Mouse (Mus musculus) midbrain, embryonic 16.5 days (tissue): ENCODE results near the gene Tm9sf1. TPM values are rescaled to one million over a fixed set of nuclear protein-coding genes. Genes with fewer than 3 reads are reported as not detected.

Experiments
- ATAC-seq: fragments of 200-750 bp; cut with Nextera tagmentation; 2 replicates; pipeline ENCODE4 v1.8.0; 2017; ENCODE audit warnings: moderate TSS enrichment
- H3K27ac ChIP-seq: fragments of 300-500 bp; sonication (generic); 2 replicates; pipeline ENCODE4 v1.5.1; 2014; ENCODE audit warnings: mild to moderate bottlenecking, low read length, mixed read lengths
- H3K27me3 ChIP-seq: fragments of 300-500 bp; sonication (generic); 2 replicates; pipeline ENCODE4 v1.6.1; 2014; ENCODE audit warnings: low read depth, low read length, mixed read lengths; ENCODE audit not compliant: control insufficient read depth, insufficient read depth
- H3K36me3 ChIP-seq: fragments of 300-500 bp; sonication (generic); 2 replicates; pipeline ENCODE4 v1.6.1; 2014; ENCODE audit warnings: mild to moderate bottlenecking, low read length, moderate library complexity, mixed read lengths; ENCODE audit not compliant: control insufficient read depth, insufficient read depth
- H3K4me1 ChIP-seq: fragments of 300-500 bp; sonication (generic); 2 replicates; pipeline ENCODE4 v1.6.1; 2014; ENCODE audit warnings: mild to moderate bottlenecking, low read length, mixed read lengths; ENCODE audit not compliant: control insufficient read depth, insufficient read depth
- H3K4me2 ChIP-seq: fragments of 300-500 bp; sonication (generic); 2 replicates; pipeline ENCODE4 v1.6.1; 2014; ENCODE audit warnings: mild to moderate bottlenecking, low read length, mixed read lengths
- H3K4me3 ChIP-seq: fragments of 300-500 bp; sonication (generic); 2 replicates; pipeline ENCODE4 v1.5.1; 2014; ENCODE audit warnings: low read depth, mild to moderate bottlenecking, low read length, moderate library complexity, mixed read lengths
- H3K9ac ChIP-seq: fragments of 300-500 bp; sonication (generic); 2 replicates; pipeline ENCODE4 v1.6.1; 2014; ENCODE audit warnings: low read depth, low read length, mixed read lengths
- H3K9me3 ChIP-seq: fragments of 300-500 bp; sonication (generic); replicated peaks from 2 replicates; pipeline ENCODE4 v1.6.1; 2014; ENCODE audit warnings: mild to moderate bottlenecking, low read length, mixed read lengths; ENCODE audit not compliant: control insufficient read depth, poor library complexity, severe bottlenecking
- WGBS: fragments of 180-500 bp; shearing (Covaris S2); extraction: QIAGEN DNeasy Blood & Tissue Kit; methylation state at CpG from one replicate; pipeline ENCODE4 v1.1.7; 2014; 5-methylcytosine and 5-hydroxymethylcytosine counted together
- polyA plus RNA-seq: library from polyadenylated mRNA; unstranded; fragments of >200 nt; fragmentation: Nextera tagmentation; extraction: Ambion mirVana; gene quantifications from 2 replicates; pipeline ENCODE4 v1.2.1, GENCODE M21; 2015

Tm9sf1 gene
- polyA plus RNA-seq, 1 experiment from 2014 or later, result 57.8 TPM

DNA sequence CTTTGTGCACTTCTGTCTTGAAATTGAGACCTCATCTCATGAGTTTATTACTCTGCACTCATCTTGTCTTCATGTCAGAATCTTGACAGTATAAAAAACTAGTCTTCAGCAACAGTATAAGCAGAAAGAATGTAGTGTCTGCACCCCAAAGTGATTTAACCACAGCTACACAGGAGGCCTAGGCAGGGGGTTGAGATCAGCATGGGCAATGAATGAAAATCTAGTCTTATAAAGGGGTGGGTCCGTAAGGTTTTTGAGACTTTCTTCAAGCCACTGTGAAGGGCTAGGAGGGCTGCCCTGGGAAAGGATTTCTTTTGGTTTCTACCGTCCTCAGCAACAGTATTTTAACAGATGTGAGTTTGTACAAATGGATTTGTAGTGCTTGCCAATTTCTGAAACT, 17.0 kb upstream of the Tm9sf1 start:
- H3K9ac ChIP-seq, result no peak overlapping the region

GRCm38 (mm10) chr14:55659960-55660573, 16.5 kb upstream of the Tm9sf1 start, which contains the start of gene Mdp1:
TSS of gene Mdp1 (minus strand) at chr14:55660508.
- WGBS, result under 1% methylated on average over 38 of the region's 39 CpGs
- no peaks in the 10 kb centered on the region for H3K9me3 ChIP-seq
- H3K4me3 ChIP-seq, result peak within 1 kb of the TSS; percentile 52
- no peaks in the 10 kb centered on the region for H3K27me3 ChIP-seq
- H3K27ac ChIP-seq, result peak within 1 kb of the TSS; percentile 60
- H3K9ac ChIP-seq, result peak within 1 kb of the TSS; percentile 64
- H3K4me1 ChIP-seq, result peaks cover 10% of the 10 kb centered on the region
- H3K4me2 ChIP-seq, result peak within 1 kb of the TSS; percentile 67
- H3K36me3 ChIP-seq, result peaks cover 14% of the 10 kb centered on the region
- peak; percentile 96 for ATAC-seq

More for the DNA sequence above, 17.0 kb upstream of the Tm9sf1 start:
- no peaks in the 10 kb centered on the region for H3K9me3 ChIP-seq
- WGBS, result 30% methylated on average over 2 of the region's 2 CpGs
- peaks cover 10% of the 10 kb centered on the region for H3K4me1 ChIP-seq
- peak overlapping the region; percentile 67 for H3K4me2 ChIP-seq
- no peak overlapping the region for H3K27ac ChIP-seq
- ATAC-seq, result peak; percentile 37; the same call in 1 of the 2 replicates
- peak overlapping the region; percentile 52 for H3K4me3 ChIP-seq
- H3K36me3 ChIP-seq, result peaks cover 14% of the 10 kb centered on the region
- H3K27me3 ChIP-seq, result no peaks in the 10 kb centered on the region

- no peaks in the 10 kb centered on the region for H3K27me3 ChIP-seq
- H3K4me3 ChIP-seq, result no peak overlapping the region
- H3K4me1 ChIP-seq, result peaks cover 10% of the 10 kb centered on the region
- no peak for ATAC-seq
- H3K9me3 ChIP-seq, result no peaks in the 10 kb centered on the region
- H3K9ac ChIP-seq, result no peak overlapping the region
- no peak overlapping the region for H3K27ac ChIP-seq
- H3K36me3 ChIP-seq, result peaks cover 9% of the 10 kb centered on the region
- no peak overlapping the region for H3K4me2 ChIP-seq
- 93% methylated on average over 5 of the region's 5 CpGs for WGBS
Measured at GRCm38 (mm10) chr14:55658011-55658410, 14.4 kb upstream of the Tm9sf1 start.

- no peak overlapping the region for H3K9ac ChIP-seq
- no peaks in the 10 kb centered on the region for H3K9me3 ChIP-seq
- H3K27ac ChIP-seq, result no peak overlapping the region
- no peak for ATAC-seq
- WGBS, result 87% methylated on average over 3 of the region's 3 CpGs
- H3K4me1 ChIP-seq, result peaks cover 10% of the 10 kb centered on the region
- peaks cover 6% of the 10 kb centered on the region for H3K36me3 ChIP-seq
- no peak overlapping the region for H3K4me3 ChIP-seq
- no peak overlapping the region for H3K4me2 ChIP-seq
- H3K27me3 ChIP-seq, result no peaks in the 10 kb centered on the region
Measured at GRCm38 (mm10) chr14:55656935-55657334, 13.3 kb upstream of the Tm9sf1 start.

GRCm38 (mm10) chr14:55651528-55651927, 7.9 kb upstream of the Tm9sf1 start:
- WGBS, result 89% methylated on average over 7 of the region's 7 CpGs
- H3K9ac ChIP-seq, result no peak overlapping the region
- no peaks in the 10 kb centered on the region for H3K36me3 ChIP-seq
- no peaks in the 10 kb centered on the region for H3K9me3 ChIP-seq
- no peaks in the 10 kb centered on the region for H3K27me3 ChIP-seq
- no peaks in the 10 kb centered on the region for H3K4me1 ChIP-seq
- H3K4me2 ChIP-seq, result no peak overlapping the region
- H3K27ac ChIP-seq, result no peak overlapping the region
- ATAC-seq, result no peak
- H3K4me3 ChIP-seq, result no peak overlapping the region

GRCm38 (mm10) chr14:55649884-55650283, 6.3 kb upstream of the Tm9sf1 start, which contains the start of gene Tssk4:
TSS of gene Tssk4 (plus strand) at chr14:55650184.
- no peak within 1 kb of the TSS for H3K4me2 ChIP-seq
- 96% methylated on average over 2 of the region's 2 CpGs for WGBS
- no peak within 1 kb of the TSS for H3K9ac ChIP-seq
- no peaks in the 10 kb centered on the region for H3K9me3 ChIP-seq
- no peaks in the 10 kb centered on the region for H3K36me3 ChIP-seq
- H3K27ac ChIP-seq, result no peak within 1 kb of the TSS
- H3K4me3 ChIP-seq, result no peak within 1 kb of the TSS
- H3K27me3 ChIP-seq, result no peaks in the 10 kb centered on the region
- H3K4me1 ChIP-seq, result peaks cover 1% of the 10 kb centered on the region; the same call in 1 of the 2 replicates
- no peak for ATAC-seq

DNA sequence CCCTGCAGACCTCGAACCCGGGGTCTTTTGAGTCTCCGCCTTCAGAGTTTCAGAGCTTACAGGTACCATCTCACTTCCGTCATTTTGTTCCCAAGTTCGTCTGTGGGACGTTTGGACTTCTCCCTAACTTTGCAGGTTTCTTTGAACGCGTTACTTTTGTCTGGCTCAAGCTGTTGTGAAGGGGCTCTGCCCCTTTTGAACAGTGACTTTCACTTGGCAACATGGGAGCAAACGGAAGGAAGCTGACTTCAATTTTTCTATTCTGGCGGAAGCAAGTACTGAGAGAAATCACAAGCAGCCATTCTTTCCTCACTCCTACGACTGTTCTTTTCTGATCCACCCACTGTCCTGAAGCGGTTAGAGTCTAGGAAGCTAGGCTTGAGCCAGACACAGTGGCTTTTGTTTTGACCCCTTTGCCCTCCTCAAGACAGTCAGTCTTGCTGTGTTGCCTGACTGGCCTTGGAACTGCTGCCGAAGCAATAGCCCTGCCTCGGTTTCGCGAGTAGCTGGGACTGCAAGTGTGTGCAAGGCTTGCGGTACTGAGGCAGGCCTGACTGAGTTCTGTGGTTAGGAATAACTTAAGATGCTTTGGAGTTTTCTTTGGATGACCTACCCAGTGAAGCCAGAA, 769 bp upstream of the Tm9sf1 start:
- Histone ChIP-seq H3K4me1 (peaks cover 16% of the 10 kb centered on the region), H3K36me3 (peaks cover 8% of the 10 kb centered on the region), H3K27me3 (no peaks in the 10 kb centered on the region), H3K9ac (peak overlapping the region; percentile 92), H3K4me2 (peak overlapping the region; percentile 92), H3K9me3 (no peaks in the 10 kb centered on the region), H3K4me3 (peak overlapping the region; percentile 68), H3K27ac (no peak overlapping the region)
- ATAC-seq, result no peak
- WGBS, result 33% methylated on average over 17 of the region's 17 CpGs

- peak overlapping the region; percentile 92 for H3K9ac ChIP-seq
- peak; percentile 58 for ATAC-seq
- 24% methylated on average over 8 of the region's 8 CpGs for WGBS
Measured at GRCm38 (mm10) chr14:55642679-55643059, 937 bp downstream of the Tm9sf1 start.

DNA sequence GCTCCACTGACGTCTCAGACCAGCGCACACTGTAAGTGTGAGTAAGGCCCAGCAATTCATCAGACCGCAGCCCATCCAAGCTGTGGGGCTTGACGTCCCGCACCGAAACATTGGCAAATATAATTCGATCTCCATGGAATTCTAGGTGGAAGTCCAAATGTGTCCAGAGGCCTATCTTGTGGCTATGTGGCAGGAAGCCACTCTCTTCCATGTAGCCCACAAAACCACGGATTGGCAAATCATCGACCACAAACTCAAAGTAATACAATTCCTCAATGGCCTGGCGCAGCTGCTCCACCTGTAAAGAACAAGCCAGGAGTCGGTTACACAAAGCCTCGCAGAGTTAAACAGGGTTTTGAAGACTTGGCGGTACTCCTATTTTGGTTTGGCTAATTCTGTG, 2.3 kb downstream of the Tm9sf1 start:
- Histone ChIP-seq H3K9me3 (no peaks in the 10 kb centered on the region), H3K27me3 (no peaks in the 10 kb centered on the region), H3K9ac (no peak overlapping the region), H3K27ac (no peak overlapping the region), H3K4me2 (no peak overlapping the region), H3K36me3 (peaks cover 8% of the 10 kb centered on the region), H3K4me3 (no peak overlapping the region), H3K4me1 (peaks cover 16% of the 10 kb centered on the region)
- 98% methylated on average over 13 of the region's 13 CpGs for WGBS
- ATAC-seq, result no peak

More at GRCm38 (mm10) chr14:55642679-55643059, 937 bp downstream of the Tm9sf1 start:
- Histone ChIP-seq H3K27me3 (no peaks in the 10 kb centered on the region), H3K9me3 (no peaks in the 10 kb centered on the region), H3K4me1 (peaks cover 16% of the 10 kb centered on the region), H3K4me2 (peak overlapping the region; percentile 92), H3K27ac (peak overlapping the region; percentile 96), H3K36me3 (peaks cover 8% of the 10 kb centered on the region), H3K4me3 (peak overlapping the region; percentile 68)
